In genomic region chr4:140252369-140252768, GRCm38 (mm10) we compare ENCODE assay signal across 11 mouse cellular contexts. TPM values are rescaled to one million over a fixed set of nuclear protein-coding genes. Genes with fewer than 3 reads are reported as not detected.
A peak's percentile ranks its signal among the peaks of the same experiment; 100 is the strongest.
DNase-seq lines count a peak whose midpoint lies in the region; ATAC-seq and TF ChIP-seq lines count a peak whose summit lies in the region.
"Had no signal": no experiment of that assay in that cellular context is flagged by ENCODE, and none has a peak within 500 bp of the region (broad histone marks: within the 10 kb centered on the region; RNA-seq: fewer than 3 reads in every experiment).

No protein-coding gene starts in this region.

- 11% methylated on average over 7 of the region's 7 CpGs for WGBS in kidney, adult 2 months
- 14% methylated on average over 7 of the region's 7 CpGs for WGBS in kidney, embryonic 14.5 days

- H3K9ac ChIP-seq in kidney, embryonic 14.5 days (ENCODE audit: low read depth, low read length), result no peak overlapping the region

- H3K27me3 ChIP-seq in kidney, adult 2 months (replicated peaks; ENCODE audit: control insufficient read depth, insufficient read depth, low read length), result no peaks in the 10 kb centered on the region
- peaks cover 31% of the 10 kb centered on the region for H3K27me3 ChIP-seq in kidney, embryonic 14.5 days (ENCODE audit: control insufficient read depth, insufficient read depth, low read length)

- no peak overlapping the region for H3K27ac ChIP-seq in kidney, adult 2 months (ENCODE audit: insufficient read depth, low read depth, low read length)
- no peak overlapping the region for H3K27ac ChIP-seq in kidney, embryonic 14.5 days (ENCODE audit: low read depth, low read length)

- TF ChIP-seq CTCF in kidney, adult 2 months (conservative IDR thresholded peaks at IDR 0.05; ENCODE audit: insufficient read depth, insufficient read length, low read depth, low read length), result 0 out of 2 replicates have a peak, but pooled peaks have one; percentile 4

- no peak for ATAC-seq in kidney, embryonic 14.5 days (ENCODE audit: low FRiP score, low TSS enrichment)
- no peak for ATAC-seq in granulocyte monocyte progenitor cell, adult 5-6 weeks (replicated peaks; ENCODE audit: poor library complexity, severe bottlenecking)

- no peak overlapping the region for H3K4me3 ChIP-seq in kidney, adult 2 months (ENCODE audit: insufficient read depth, low read depth, low read length)
- H3K4me3 ChIP-seq in kidney, embryonic 14.5 days (ENCODE audit: low read length), result no peak overlapping the region

- no peaks in the 10 kb centered on the region for H3K4me1 ChIP-seq in kidney, adult 2 months (ENCODE audit: control insufficient read depth, insufficient read depth, low read length)
- H3K4me1 ChIP-seq in kidney, embryonic 14.5 days (ENCODE audit: control insufficient read depth, insufficient read depth, low read length), result no peaks in the 10 kb centered on the region

- peak; percentile 42 for DNase-seq in adrenal gland, postnatal 10 days
- DNase-seq in adrenal gland, postnatal 25 days, result no peak
- DNase-seq in kidney, adult 2 months, result no peak
- DNase-seq in right cerebral cortex, postnatal 4 days, result peak; percentile 77
- no peak for DNase-seq in right cerebral cortex, postnatal 36 days (ENCODE audit: low spot score in 2 of 2)
- DNase-seq in Muller cell, postnatal 12 days (ENCODE audit: inconsistent ontology term), result no peak

- H3K4me2 ChIP-seq in kidney, embryonic 14.5 days (replicated peaks; ENCODE audit: low read depth, low read length), result no peak overlapping the region

- TF ChIP-seq POLR2A in kidney, adult 2 months (IDR thresholded peaks at IDR 0.05; ENCODE audit: low read depth, low read length), result no peak

- H3K36me3 ChIP-seq in kidney, adult 2 months (ENCODE audit: control insufficient read depth, insufficient read depth, low read length), result no peaks in the 10 kb centered on the region
- no peaks in the 10 kb centered on the region for H3K36me3 ChIP-seq in kidney, embryonic 14.5 days (ENCODE audit: control insufficient read depth, insufficient read depth, low read length)

- H3K9me3 ChIP-seq in kidney, embryonic 14.5 days (ENCODE audit: control insufficient read depth, low read length), result no peaks in the 10 kb centered on the region

RNA-seq across cellular contexts. Expression of gene Igsf21, which starts 5.8 kb away (rescaled TPM):
- 1 to 10 TPM; 7.0 to 9.8 TPM for total RNA-seq in adrenal gland, postnatal 10 days (2021)
- 1.9 and 3.2 TPM in 2 replicates for total RNA-seq in adrenal gland, postnatal 25 days (2021)
- polyA plus RNA-seq in kidney, adult 2 months (2012; rRNA removed), result 0.33 and 0.39 TPM in 2 replicates
- polyA plus RNA-seq in kidney, embryonic 14.5 days (2014; fragmentation: Nextera tagmentation; extraction: Ambion mirVana), result 0.41 and 0.91 TPM in 2 replicates
- not detected in 2 replicates for total RNA-seq in granulocyte monocyte progenitor cell, adult 5-6 weeks (2014; fragmentation: Nextera tagmentation)
- not detected in 2 replicates for total RNA-seq in granulocyte monocyte progenitor cell, adult 5-6 weeks (2017)
- total RNA-seq: common myeloid progenitor, adult 5-6 weeks; liver, adult 2 months; neutrophil, adult 5-6 weeks had no signal
- polyA plus RNA-seq: liver, adult 2 months had no signal

Comparison
In these comparisons a context has a peak if more than half of its experiments do, and no peak if none do; other contexts are left out.
1. DNase-seq: peak in adrenal gland, postnatal 10 days (single experiment) and right cerebral cortex, postnatal 4 days (single experiment); none in adrenal gland, postnatal 25 days (single experiment), kidney, adult 2 months (single experiment), right cerebral cortex, postnatal 36 days (0 of 2) and Muller cell, postnatal 12 days (single experiment).